ENCODE assay signal across 9 mouse cellular contexts in genomic region chr13:64205186-64205585, GRCm38 (mm10). TPM values are rescaled to one million over a fixed set of nuclear protein-coding genes. Genes with fewer than 3 reads are reported as not detected.
A peak's percentile ranks its signal among the peaks of the same experiment; 100 is the strongest.
DNase-seq lines count a peak whose midpoint lies in the region; ATAC-seq and TF ChIP-seq lines count a peak whose summit lies in the region.
"Had no signal": no experiment of that assay in that cellular context is flagged by ENCODE, and none has a peak within 500 bp of the region (broad histone marks: within the 10 kb centered on the region; RNA-seq: fewer than 3 reads in every experiment).

No protein-coding gene starts in this region.

- WGBS in hindbrain, embryonic 15.5 days, result 53% methylated on average over 2 of the region's 2 CpGs

- DNase-seq in heart, postnatal 10 days, result peak; percentile 43 to 46
- no peak for DNase-seq in heart, postnatal 25 days (ENCODE audit: low spot score)
- DNase-seq in R1 (ENCODE audit: low read depth, low spot score), result peak; percentile 46
- DNase-seq in lung, postnatal 14 days, result peak; percentile 25
- no peak for DNase-seq in adrenal gland, adult 2 months
- DNase-seq in left cerebral cortex, adult 2 months (ENCODE audit: extremely low spot score in 1 of 2, low spot score in 2 of 2), result no peak
- no peak for DNase-seq in layer of hippocampus, adult 8-10 months (ENCODE audit: low spot score in 2 of 2)

- 0 out of 2 replicates have a peak, but pooled peaks cover 3% of the 10 kb centered on the region for H3K36me3 ChIP-seq in hindbrain, embryonic 15.5 days

- no peaks in the 10 kb centered on the region for H3K4me1 ChIP-seq in hindbrain, embryonic 15.5 days (replicated peaks)

- H3K4me3 ChIP-seq in hindbrain, embryonic 15.5 days, result no peak overlapping the region
- no peak overlapping the region for H3K4me3 ChIP-seq in left cerebral cortex, adult 2 months
- H3K4me3 ChIP-seq: erythroblast, embryonic 14.5 days had no signal

- H3K9ac ChIP-seq in hindbrain, embryonic 15.5 days, result no peak overlapping the region

- TF ChIP-seq CTCF in left cerebral cortex, adult 2 months (IDR thresholded peaks at IDR 0.05), result no peak

- H3K9me3 ChIP-seq in hindbrain, embryonic 15.5 days, result no peaks in the 10 kb centered on the region

- H3K27me3 ChIP-seq in hindbrain, embryonic 15.5 days, result no peaks in the 10 kb centered on the region

- 0 out of 2 replicates have a peak, but pooled peaks have one; percentile 74 for ATAC-seq in hindbrain, embryonic 15.5 days (ENCODE audit: low FRiP score, low read depth)

- intact Hi-C loops in heart, postnatal 10 days (cut with DNase I), result loop anchor here (2.0 kb wide), 1 partner anchor 102 kb away; no protein-coding TSS in a partner anchor
- intact Hi-C loops in heart, postnatal 25 days (cut with DNase I), result loop anchor here (1.0 kb wide), 1 partner anchor 101 kb away; no protein-coding TSS in a partner anchor
- intact Hi-C loops in left cerebral cortex, adult 2 months (cut with DNase I), result no loop called here

- no peak overlapping the region for H3K27ac ChIP-seq in hindbrain, embryonic 15.5 days (replicated peaks)
- H3K27ac ChIP-seq in left cerebral cortex, adult 2 months, result no peak overlapping the region

- no peak overlapping the region for H3K4me2 ChIP-seq in hindbrain, embryonic 15.5 days

RNA-seq across cellular contexts. Expression of gene Habp4, which starts 43.6 kb away (rescaled TPM):
- 10 to 100 TPM; 46.3 to 54.2 TPM for total RNA-seq in heart, postnatal 10 days (2021)
- total RNA-seq in heart, postnatal 25 days (2021), result 10 to 100 TPM; 52.6 to 52.7 TPM
- polyA plus RNA-seq in hindbrain, embryonic 15.5 days (2015; fragmentation: Nextera tagmentation; extraction: Ambion mirVana), result 47.7 and 48.0 TPM in 2 replicates
- total RNA-seq in adrenal gland, adult 2 months (2021), result 10 to 100 TPM; 25.0 to 37.5 TPM
- polyA plus RNA-seq in adrenal gland, adult 2 months (2012; rRNA removed), result 20.9 and 21.6 TPM in 2 replicates
- total RNA-seq in left cerebral cortex, adult 2 months (2021), result 100 to 1,000 TPM; 185 to 196 TPM
- total RNA-seq in layer of hippocampus, adult 8-10 months (2022), result 100 to 1,000 TPM; 139 to 153 (median 147) TPM

RNA-seq across cellular contexts. Expression of gene Zfp367, which starts 52.2 kb away (rescaled TPM):
- 10 to 100 TPM; 27.0 to 28.9 TPM for total RNA-seq in heart, postnatal 10 days (2021)
- 10 to 100 TPM; 21.5 to 22.6 TPM for total RNA-seq in heart, postnatal 25 days (2021)
- 6.4 and 7.7 TPM in 2 replicates for polyA plus RNA-seq in hindbrain, embryonic 15.5 days (2015; fragmentation: Nextera tagmentation; extraction: Ambion mirVana)
- 10 to 100 TPM; 23.5 to 24.6 TPM for total RNA-seq in adrenal gland, adult 2 months (2021)
- 4.9 and 5.2 TPM in 2 replicates for polyA plus RNA-seq in adrenal gland, adult 2 months (2012; rRNA removed)
- total RNA-seq in left cerebral cortex, adult 2 months (2021), result 10 to 100 TPM; 26.8 to 29.3 TPM
- total RNA-seq in layer of hippocampus, adult 8-10 months (2022), result 10 to 100 TPM; 13.6 to 22.2 (median 15.2) TPM

Comparison
In these comparisons a context has a peak if more than half of its experiments do, and no peak if none do; other contexts are left out.
1. DNase-seq: peak in heart, postnatal 10 days (2 of 2), R1 (single experiment) and lung, postnatal 14 days (single experiment); none in heart, postnatal 25 days (single experiment), adrenal gland, adult 2 months (single experiment), left cerebral cortex, adult 2 months (0 of 2) and layer of hippocampus, adult 8-10 months (0 of 2).